Mouse (Mus musculus) heart, postnatal 0 days (tissue): ENCODE data around the gene Bnipl. TPM values are rescaled to one million over a fixed set of nuclear protein-coding genes. Genes with fewer than 3 reads are reported as not detected.
A peak's percentile ranks its signal among the peaks of the same experiment; 100 is the strongest.

ENCODE experiments used
- ATAC-seq: fragments of 200-750 bp; cut with Nextera tagmentation; 2 replicates; pipeline ENCODE4 v1.8.0; 2017; ENCODE audit warnings: low read depth, moderate number of reproducible peaks, moderate library complexity; ENCODE audit not compliant: insufficient read depth
- DNase-seq: peaks from one replicate; pipeline ENCODE4 v3.0.0-alpha.2; 2016; ENCODE audit warnings: low spot score
- H3K27ac ChIP-seq: fragments of 300-500 bp; sonication (generic); 2 replicates; pipeline ENCODE4 v1.5.1; 2014; ENCODE audit warnings: low read depth, mild to moderate bottlenecking
- H3K27me3 ChIP-seq: fragments of 300-500 bp; sonication (generic); 2 replicates; pipeline ENCODE4 v1.6.1; 2014; ENCODE audit warnings: low read length, mixed read lengths; ENCODE audit not compliant: control insufficient read depth, insufficient read depth
- H3K36me3 ChIP-seq: fragments of 300-500 bp; sonication (generic); replicated peaks from 2 replicates; pipeline ENCODE4 v1.6.1; 2014; ENCODE audit warnings: low read length, mixed read lengths; ENCODE audit not compliant: control insufficient read depth, insufficient read depth
- H3K4me1 ChIP-seq: fragments of 300-500 bp; sonication (generic); 2 replicates; pipeline ENCODE4 v1.6.1; 2014; ENCODE audit warnings: antibody characterized with exemption; ENCODE audit not compliant: control insufficient read depth, insufficient read depth
- H3K4me2 ChIP-seq: fragments of 300-500 bp; sonication (generic); 2 replicates; pipeline ENCODE4 v1.6.1; 2014; ENCODE audit warnings: low read depth, mild to moderate bottlenecking, low read length, moderate library complexity
- H3K4me3 ChIP-seq: fragments of 300-500 bp; sonication (generic); 2 replicates; pipeline ENCODE4 v1.5.1; 2014; ENCODE audit warnings: low read depth, low read length
- H3K9ac ChIP-seq: fragments of 300-500 bp; sonication (generic); replicated peaks from 2 replicates; pipeline ENCODE4 v1.6.1; 2014; ENCODE audit warnings: low read depth, low read length, mixed read lengths
- H3K9me3 ChIP-seq: fragments of 300-500 bp; sonication (generic); replicated peaks from 2 replicates; pipeline ENCODE4 v1.6.1; 2016; ENCODE audit warnings: low read length; ENCODE audit not compliant: control insufficient read depth
- CTCF ChIP-seq: IDR thresholded peaks from 2 replicates; pipeline ENCODE4 v1.5.1; 2016; ENCODE audit warnings: antibody characterized with exemption, control low read depth, low read depth
- EP300 ChIP-seq: IDR thresholded peaks from 2 replicates; pipeline ENCODE4 v1.6.1; 2016; ENCODE audit warnings: antibody characterized with exemption, low read depth
- WGBS: fragments of 180-500 bp; shearing (Covaris S2); extraction: QIAGEN DNeasy Blood & Tissue Kit; methylation state at CpG from one replicate; pipeline ENCODE4 v1.1.7; 2014; 5-methylcytosine and 5-hydroxymethylcytosine counted together
- polyA plus RNA-seq: library from polyadenylated mRNA; unstranded; fragments of >200 nt; fragmentation: Nextera tagmentation; extraction: Ambion mirVana; gene quantifications from 2 replicates; pipeline ENCODE4 v1.2.1, GENCODE M21; 2015
- total RNA-seq: library from RNA; depleted of rRNA; stranded (reverse); fragments of >200 nt; gene quantifications from 2 replicates; pipeline ENCODE4 v1.2.3, GENCODE M21; 2014; ENCODE audit warnings: low replicate concordance

Bnipl gene
- total and polyA plus RNA-seq, 2 experiments from 2014 or later: 3.9 TPM; not detected in 1

DNA sequence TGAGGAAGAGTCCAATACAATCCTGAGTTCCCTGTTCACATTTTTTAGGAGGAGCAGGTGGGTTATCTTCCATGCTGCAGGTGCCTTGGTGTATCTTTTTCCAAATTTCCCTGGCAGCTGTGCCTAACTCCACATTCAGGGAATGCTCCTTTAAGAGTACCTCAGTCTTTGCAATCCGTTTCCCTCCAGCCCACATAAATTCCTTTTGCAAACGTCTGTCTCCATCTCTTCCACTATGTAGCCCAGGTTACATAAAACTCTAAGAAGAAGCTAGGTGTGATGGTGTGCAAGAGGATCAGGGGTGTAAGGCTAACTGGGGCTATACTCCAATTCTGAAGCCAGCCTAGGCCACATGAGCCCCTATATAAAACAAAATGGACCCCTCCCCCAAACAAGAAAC is 7.9 kb downstream of the Bnipl start:
- Histone ChIP-seq H3K9me3 (no peaks in the 10 kb centered on the region), H3K36me3 (no peaks in the 10 kb centered on the region), H3K4me3 (no peak overlapping the region), H3K4me1 (0 out of 2 replicates have a peak, but pooled peaks cover under 1% of the 10 kb centered on the region), H3K27ac (no peak overlapping the region), H3K27me3 (no peaks in the 10 kb centered on the region), H3K9ac (no peak overlapping the region), H3K4me2 (no peak overlapping the region)
- TF ChIP-seq CTCF (no peak), EP300 (no peak)
- ATAC-seq (no peak), DNase-seq (no peak)
- WGBS: 63% methylated on average over 2 of the region's 2 CpGs

GRCm38 (mm10) chr3:95241498-95241897 is 9.5 kb downstream of the Bnipl start, which contains the start of gene Gm128:
Gm128 (minus strand) TSS chr3:95241598.
- no peak within 1 kb of the TSS for H3K4me2 ChIP-seq
- peaks cover 4% of the 10 kb centered on the region for H3K36me3 ChIP-seq
- no peak within 1 kb of the TSS for H3K27ac ChIP-seq
- DNase-seq (no peak), ATAC-seq (no peak)
- 75% methylated on average over 7 of the region's 7 CpGs for WGBS
- H3K4me1 ChIP-seq: 0 out of 2 replicates have a peak, but pooled peaks cover 5% of the 10 kb centered on the region
- no peaks in the 10 kb centered on the region for H3K9me3 ChIP-seq
- H3K9ac ChIP-seq: peak within 1 kb of the TSS; percentile 19; the same call in 1 of the 2 replicates
- H3K27me3 ChIP-seq: no peaks in the 10 kb centered on the region
- TF ChIP-seq CTCF (no peak), EP300 (no peak)
- no peak within 1 kb of the TSS for H3K4me3 ChIP-seq

- DNase-seq: no peak
- Histone ChIP-seq H3K9ac (peak overlapping the region; percentile 19; the same call in 1 of the 2 replicates), H3K4me1 (0 out of 2 replicates have a peak, but pooled peaks cover 5% of the 10 kb centered on the region), H3K36me3 (peaks cover 10% of the 10 kb centered on the region), H3K9me3 (no peaks in the 10 kb centered on the region), H3K4me2 (no peak overlapping the region), H3K27ac (no peak overlapping the region), H3K4me3 (no peak overlapping the region), H3K27me3 (no peaks in the 10 kb centered on the region)
- ATAC-seq: peak; percentile 8; the same call in 1 of the 2 replicates
- TF ChIP-seq CTCF: no peak
- 37% methylated on average over 17 of the region's 17 CpGs for WGBS
Measured at GRCm38 (mm10) chr3:95240900-95241299, 10.1 kb downstream of the Bnipl start.

DNA sequence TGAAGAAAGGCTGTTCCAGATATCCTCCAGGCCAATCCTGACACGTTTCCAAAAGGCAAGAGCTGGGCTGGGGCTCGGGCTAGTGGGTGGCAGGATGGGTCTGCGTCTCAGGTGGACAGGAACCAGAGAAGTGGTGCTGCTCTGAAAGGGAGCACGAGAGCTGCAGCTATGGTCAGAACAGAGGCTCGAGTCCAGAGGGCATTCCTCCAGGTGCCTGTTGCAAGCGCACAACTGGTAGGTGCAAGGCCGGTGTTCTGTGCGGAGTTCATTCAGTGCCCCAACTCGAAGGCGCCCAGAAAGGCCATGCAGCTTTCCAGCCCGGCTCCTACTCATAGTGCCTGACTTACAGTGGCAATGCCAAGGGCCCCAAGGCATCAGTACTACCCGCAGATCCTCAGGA is 11.0 kb downstream of the Bnipl start:
- H3K36me3 ChIP-seq: peaks cover 20% of the 10 kb centered on the region
- 85% methylated on average over 12 of the region's 12 CpGs for WGBS
- no peak overlapping the region for H3K4me2 ChIP-seq
- no peaks in the 10 kb centered on the region for H3K9me3 ChIP-seq
- H3K9ac ChIP-seq: no peak overlapping the region
- no peak for TF ChIP-seq EP300
- TF ChIP-seq CTCF: no peak
- 0 out of 2 replicates have a peak, but pooled peaks cover 5% of the 10 kb centered on the region for H3K4me1 ChIP-seq
- no peak overlapping the region for H3K27ac ChIP-seq
- H3K27me3 ChIP-seq: no peaks in the 10 kb centered on the region
- ATAC-seq: no peak
- H3K4me3 ChIP-seq: no peak overlapping the region
- DNase-seq: no peak

- WGBS: 71% methylated on average over 6 of the region's 6 CpGs
- H3K27ac ChIP-seq: no peak overlapping the region
- 0 out of 2 replicates have a peak, but pooled peaks cover 5% of the 10 kb centered on the region for H3K4me1 ChIP-seq
- no peak overlapping the region for H3K4me3 ChIP-seq
- no peak for ATAC-seq
- H3K9me3 ChIP-seq: no peaks in the 10 kb centered on the region
- no peak overlapping the region for H3K9ac ChIP-seq
- peaks cover 29% of the 10 kb centered on the region for H3K36me3 ChIP-seq
- H3K4me2 ChIP-seq: no peak overlapping the region
- no peaks in the 10 kb centered on the region for H3K27me3 ChIP-seq
- TF ChIP-seq EP300 (no peak), CTCF (no peak)
- no peak for DNase-seq
Measured at GRCm38 (mm10) chr3:95239022-95239421, 12.0 kb downstream of the Bnipl start.

DNA sequence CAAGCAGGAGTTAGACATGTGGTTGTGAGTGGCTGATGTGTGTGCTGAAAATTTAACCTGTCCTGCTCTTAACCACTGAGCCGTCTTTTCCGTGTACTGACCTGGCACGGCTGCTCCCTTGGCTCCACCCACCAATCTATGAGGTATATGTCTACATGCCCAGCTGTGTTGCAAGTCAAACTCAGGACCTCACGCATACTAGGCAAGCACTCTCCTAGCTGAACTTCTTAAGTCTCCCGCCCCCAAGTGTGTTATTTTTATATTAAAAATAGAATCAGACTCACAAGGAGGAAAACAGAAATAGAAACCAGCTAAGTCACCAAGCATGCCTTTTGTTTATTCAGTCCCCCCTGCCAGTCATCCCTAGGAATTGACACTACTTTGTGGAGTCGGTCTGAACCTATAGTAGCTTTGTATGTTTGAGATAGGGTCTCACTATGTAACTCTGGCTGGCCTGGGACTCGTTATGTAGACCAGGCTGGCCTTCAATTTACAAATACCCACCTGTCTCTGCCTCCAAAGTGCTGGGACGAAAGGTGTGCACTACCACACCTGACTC is 13.4 kb downstream of the Bnipl start:
- Histone ChIP-seq H3K4me2 (no peak overlapping the region), H3K9me3 (no peaks in the 10 kb centered on the region), H3K36me3 (peaks cover 43% of the 10 kb centered on the region), H3K9ac (no peak overlapping the region), H3K4me1 (0 out of 2 replicates have a peak, but pooled peaks cover 5% of the 10 kb centered on the region), H3K27ac (peak overlapping the region; percentile 27), H3K27me3 (no peaks in the 10 kb centered on the region), H3K4me3 (no peak overlapping the region)
- DNase-seq (peak; percentile 62), ATAC-seq (peak; percentile 31; the same call in 1 of the 2 replicates)
- whole genome bisulfite sequencing: 48% methylated on average over 8 of the region's 8 CpGs
- no peak for TF ChIP-seq CTCF
- no peak for TF ChIP-seq EP300
